Mouse (Mus musculus) brain, embryonic 14.5 days (tissue): ENCODE data around the gene Ubap1.

Experiments used
- CTCF ChIP-seq: fragments of 200-500 bp; IDR thresholded peaks from 2 replicates; pipeline ENCODE4 v1.5.1; 2012; ENCODE audit warnings: inconsistent platforms, mild to moderate bottlenecking, moderate library complexity, borderline replicate concordance; ENCODE audit not compliant: insufficient read depth, insufficient read length; ENCODE audit errors: extremely low read depth
- POLR2A ChIP-seq: fragments of 200-500 bp; IDR thresholded peaks from 2 replicates; pipeline ENCODE4 v1.6.1; 2012; ENCODE audit warnings: mild to moderate bottlenecking, inconsistent platforms, borderline replicate concordance; ENCODE audit not compliant: poor library complexity, insufficient read depth, insufficient read length, severe bottlenecking; ENCODE audit errors: extremely low read depth

DNA sequence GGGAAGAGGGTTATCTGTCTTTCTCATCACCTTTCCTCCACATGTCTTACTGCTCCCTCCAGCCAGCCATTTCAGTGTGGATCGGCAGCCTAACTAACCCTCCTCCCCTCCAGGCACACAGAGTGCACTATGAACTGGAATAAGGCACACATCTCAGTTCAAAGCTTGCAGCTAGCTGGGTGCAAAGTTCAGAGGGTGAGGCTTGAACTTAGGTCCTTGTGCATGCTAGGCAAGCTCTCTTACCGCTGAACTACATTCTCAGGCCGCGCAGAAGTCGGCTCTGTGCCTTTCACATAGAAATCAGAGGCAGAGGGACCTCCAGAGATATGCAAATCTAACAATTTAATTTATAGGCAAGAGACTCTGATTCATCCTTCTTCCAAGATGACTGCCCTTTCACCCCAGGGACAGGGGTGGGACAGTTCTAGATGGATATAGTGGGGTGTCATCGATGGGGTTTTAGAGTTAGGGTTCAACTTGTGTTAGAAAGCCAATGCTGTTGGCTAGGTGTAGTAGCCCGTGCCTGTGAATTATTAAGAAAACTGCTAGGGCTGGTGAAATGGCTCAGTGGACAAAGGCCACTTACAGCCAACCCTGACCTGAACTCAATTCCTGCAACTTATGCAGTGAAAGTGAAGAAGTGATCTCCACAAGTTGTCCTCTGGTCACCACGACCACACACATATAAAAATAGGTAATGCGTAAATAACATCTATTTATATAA, 16.9 kb upstream of the Ubap1 start:
- TF ChIP-seq POLR2A (no peak), CTCF (no peak)
